Mouse (Mus musculus) Muller cell, postnatal 12 days (primary cell): ENCODE measurements around the gene Fads6.

ENCODE experiments used
- DNase-seq: peaks from one replicate; pipeline ENCODE4 v3.0.0-alpha.2; 2015; ENCODE audit errors: inconsistent ontology term

Fads6 gene

GRCm38 (mm10) chr11:115276780-115277603 lies 20.5 kb downstream of the Fads6 start, which contains the start of gene Fdxr:
TSS of gene Fdxr (minus strand) at chr11:115277050.
- DNase-seq: peak; percentile 100

DNA sequence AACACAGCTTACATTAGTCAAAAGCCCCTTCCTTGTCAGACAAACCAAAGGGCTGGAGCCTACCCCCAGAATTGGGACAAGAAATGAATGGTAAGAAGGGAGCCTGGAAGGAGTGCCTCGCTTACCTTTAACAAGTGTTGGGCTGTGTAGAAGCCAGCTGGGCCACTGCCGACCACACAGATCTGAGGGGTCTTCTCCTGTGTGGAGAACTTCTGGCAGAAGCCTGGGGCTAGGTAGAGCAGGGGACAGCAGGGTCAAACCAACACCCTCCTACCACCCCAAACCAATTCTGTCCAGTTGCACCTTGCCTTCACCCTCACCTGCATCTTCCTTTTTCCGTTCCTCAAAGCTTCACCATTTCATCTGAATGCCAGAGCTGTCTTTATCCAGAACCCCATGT lies 21.5 kb downstream of the Fads6 start:
- no peak for DNase-seq

GRCm38 (mm10) chr11:115275509-115275908 lies 22.0 kb downstream of the Fads6 start:
- no peak for DNase-seq

- DNase-seq: no peak
These were observed 22.7 kb downstream of the Fads6 start for GRCm38 (mm10) chr11:115274771-115275170.

DNA sequence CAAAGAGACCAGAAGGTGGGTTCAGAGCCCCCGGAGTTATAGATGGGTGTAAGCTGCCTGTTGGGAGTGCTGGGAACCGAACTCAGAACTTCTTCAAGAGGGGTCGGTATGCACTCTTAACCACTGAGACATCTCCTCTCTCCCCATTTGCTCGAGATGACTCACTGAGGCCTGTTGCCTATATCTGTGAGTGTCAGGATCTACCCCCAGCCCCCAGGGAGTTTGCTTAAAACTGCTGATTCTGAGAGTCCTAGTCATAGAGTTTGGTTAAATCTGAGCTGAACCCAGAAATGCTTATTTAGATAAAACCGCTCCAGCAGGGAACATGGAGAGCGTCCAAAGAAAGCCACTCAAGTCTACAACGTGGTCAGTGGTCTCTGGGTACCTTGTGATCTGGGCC lies 23.3 kb downstream of the Fads6 start:
- DNase-seq: no peak

GRCm38 (mm10) chr11:115273735-115274134 lies 23.7 kb downstream of the Fads6 start:
- no peak for DNase-seq

DNA sequence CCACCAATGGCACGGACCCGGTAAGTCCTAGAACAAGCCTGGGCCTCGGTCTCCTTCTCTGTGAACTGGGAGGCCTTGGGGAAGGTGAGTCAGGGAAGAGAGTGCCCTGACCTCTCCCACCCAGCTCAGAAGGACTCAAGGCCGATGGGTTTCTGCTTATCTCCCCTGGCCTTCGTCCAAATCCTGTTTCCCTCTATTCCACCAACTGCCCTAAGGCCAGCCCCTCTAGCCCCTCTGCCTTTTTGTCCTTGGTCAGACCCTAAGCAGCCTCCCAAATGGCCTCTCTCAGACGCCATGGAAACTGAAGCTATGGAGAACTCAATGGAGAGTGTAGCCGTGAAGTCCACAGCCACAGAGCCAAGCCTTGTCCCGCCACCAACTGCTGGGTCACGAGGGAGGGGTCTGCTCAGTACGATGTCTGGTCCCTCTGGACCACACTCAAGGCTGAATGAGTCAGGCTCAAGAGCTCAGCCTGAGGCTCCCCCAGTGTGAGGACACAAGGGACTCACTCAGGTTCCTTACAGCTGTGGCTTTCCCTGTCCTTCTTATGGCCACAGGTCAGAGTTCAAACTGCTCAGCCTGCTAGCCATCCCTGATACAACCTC lies 24.5 kb downstream of the Fads6 start:
- DNase-seq: no peak

GRCm38 (mm10) chr11:115271481-115271880 lies 26.0 kb downstream of the Fads6 start:
- DNase-seq: no peak

GRCm38 (mm10) chr11:115271052-115271451 lies 26.4 kb downstream of the Fads6 start:
- DNase-seq: no peak

GRCm38 (mm10) chr11:115270148-115270861 lies 27.2 kb downstream of the Fads6 start:
- DNase-seq: peak; percentile 66

- no peak for DNase-seq
These were observed 28.0 kb downstream of the Fads6 start for GRCm38 (mm10) chr11:115269330-115270066.

GRCm38 (mm10) chr11:115267958-115268357 lies 29.5 kb downstream of the Fads6 start:
- no peak for DNase-seq

DNA sequence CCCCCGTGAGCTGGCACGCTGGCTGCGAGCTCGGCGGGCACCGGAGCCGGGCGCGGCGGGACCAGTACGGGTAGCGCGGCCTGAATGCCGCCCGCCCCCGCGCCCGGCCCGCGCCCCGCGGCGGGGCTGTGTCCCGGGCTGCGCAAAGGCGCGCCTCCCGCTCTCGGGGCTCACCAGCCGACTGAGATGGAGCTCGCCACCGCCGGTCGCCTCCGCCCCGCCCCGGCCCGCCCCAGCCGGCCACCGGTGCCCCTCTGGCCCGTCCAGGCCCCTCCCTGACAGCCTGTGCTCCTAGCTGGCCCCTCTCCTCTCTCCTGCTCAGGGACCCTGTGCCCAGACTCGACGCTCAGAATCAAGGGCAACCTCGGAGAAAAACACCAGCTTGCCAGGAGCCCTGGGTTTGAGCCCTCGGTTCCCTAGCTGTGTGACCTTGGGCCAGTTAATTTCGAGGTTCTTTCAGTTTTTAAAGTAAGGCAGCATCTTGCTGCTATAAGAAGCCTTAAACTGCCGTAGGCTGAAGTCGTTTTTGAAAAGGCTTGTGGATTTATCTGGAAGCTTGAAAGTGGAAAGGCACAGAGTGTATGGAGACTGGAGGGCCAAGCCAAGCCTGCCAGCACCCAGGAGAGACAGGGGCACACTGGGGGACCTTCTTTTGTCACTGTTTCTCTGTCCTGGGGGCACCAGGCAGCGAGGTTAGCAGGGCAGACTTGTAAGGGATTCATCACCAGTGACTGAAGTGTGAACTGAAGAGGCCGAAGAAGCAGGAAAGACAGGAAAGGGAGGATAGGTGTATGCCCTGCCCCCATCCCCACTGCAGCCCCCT lies 30.2 kb downstream of the Fads6 start, which contains the start of gene Grin2c:
TSS of gene Grin2c (minus strand) at position 183 of the 823 bp plus-strand sequence.
- no peak for DNase-seq

DNA sequence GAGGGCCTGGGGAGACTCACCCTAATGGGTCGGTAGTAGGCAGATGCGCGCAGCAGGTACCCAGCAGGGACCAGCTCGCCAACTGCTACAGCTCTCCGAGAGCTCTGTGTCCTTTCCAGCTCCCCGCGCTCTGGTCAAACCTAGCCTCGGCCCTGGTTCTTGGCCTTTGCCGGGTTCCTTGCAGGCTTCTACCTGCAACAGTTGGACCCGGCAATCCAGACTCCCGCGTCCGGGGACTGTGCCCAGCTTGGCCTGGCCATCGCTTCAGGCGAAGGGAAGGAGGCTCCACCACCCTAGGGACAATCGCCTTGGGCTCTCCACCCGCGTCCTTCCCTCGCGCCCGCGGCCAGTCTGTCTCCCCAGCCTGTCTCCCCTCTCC lies 31.1 kb downstream of the Fads6 start:
- DNase-seq: no peak

- DNase-seq: no peak
These were observed 31.6 kb downstream of the Fads6 start for GRCm38 (mm10) chr11:115265771-115266399.

DNA sequence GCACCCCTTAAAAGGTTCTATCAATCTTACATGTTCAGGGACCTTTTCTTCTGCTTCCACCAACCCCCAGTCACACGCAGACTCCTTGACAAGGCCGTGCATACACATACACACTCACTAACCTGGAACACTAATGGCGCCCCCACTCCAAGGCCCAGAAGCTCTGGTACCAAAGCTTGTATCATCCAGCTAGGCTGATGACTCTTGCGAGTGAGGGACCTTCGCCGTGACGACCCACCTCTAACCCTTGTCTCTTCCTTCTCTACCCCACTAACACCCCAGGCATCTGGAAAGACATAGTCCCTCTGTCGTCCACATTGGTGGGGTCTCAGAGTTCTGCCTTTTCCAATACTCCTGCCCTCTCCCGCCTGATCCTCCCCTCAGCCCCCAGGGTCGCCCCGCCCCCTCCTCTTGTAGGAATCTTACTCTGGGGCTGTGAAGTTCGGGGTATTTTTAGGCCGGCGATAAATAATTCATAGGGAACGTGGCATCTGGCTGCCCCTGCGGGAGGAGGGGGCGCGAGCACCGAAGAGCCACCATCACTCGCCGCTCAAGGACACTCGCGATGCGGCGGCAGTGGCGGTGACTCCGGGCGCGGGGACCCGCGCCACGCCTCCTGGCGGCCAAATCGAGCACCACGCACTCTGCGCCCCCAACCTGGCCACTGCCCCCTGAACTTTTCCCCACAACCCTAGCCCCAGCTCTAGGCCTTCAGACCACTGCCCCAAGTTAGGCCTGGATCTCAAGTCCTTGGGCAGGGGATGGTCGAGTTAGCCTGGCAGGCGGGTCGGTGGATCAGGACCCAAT lies 32.4 kb downstream of the Fads6 start:
- DNase-seq: no peak

GRCm38 (mm10) chr11:115264136-115264861 lies 33.2 kb downstream of the Fads6 start:
- no peak for DNase-seq

GRCm38 (mm10) chr11:115262954-115263353 lies 34.5 kb downstream of the Fads6 start:
- no peak for DNase-seq

DNA sequence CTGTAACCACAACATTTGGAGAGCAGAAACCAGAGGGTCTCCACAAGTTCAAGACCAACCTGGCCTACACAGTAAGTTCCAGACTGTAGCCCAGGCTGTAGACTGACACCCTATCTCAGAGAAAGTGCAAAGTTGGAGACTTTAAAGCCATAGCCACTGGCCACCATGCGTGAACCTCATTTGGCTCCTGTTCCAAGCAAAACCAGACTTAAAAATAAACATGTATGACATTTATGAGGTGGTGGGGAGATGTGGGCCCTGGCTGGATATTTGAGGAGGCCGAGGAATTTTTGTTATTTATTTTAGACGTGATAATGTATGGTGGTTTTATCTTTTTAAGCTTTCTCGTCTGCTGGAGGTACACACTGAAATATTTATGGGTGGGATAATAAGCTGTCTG lies 38.3 kb downstream of the Fads6 start:
- no peak for DNase-seq
